Mouse (Mus musculus) layer of hippocampus, adult 6 months (tissue): ENCODE results near the gene Glmp. TPM values are rescaled to one million over a fixed set of nuclear protein-coding genes. Genes with fewer than 3 reads are reported as not detected.

Experiments used
- long read RNA-seq, 2 experiments: library from polyadenylated mRNA; unstranded; transcript quantifications; one replicate each; pipeline ENCODE4 v2.0.0; 2019 to 2020
- polyA plus RNA-seq: library from polyadenylated mRNA; unstranded; fragments of <200 nt; fragmentation: Nextera tagmentation; gene quantifications from 2 replicates; pipeline ENCODE4 v1.2.3, GENCODE M21; 2021

The Glmp gene
- polyA plus RNA-seq, result 180 and 195 TPM in 2 replicates
- long read RNA-seq, experiment 1, full-length matches to known transcripts, result 144 of 151 reads
- long read RNA-seq, experiment 1, partial matches to known transcripts, result 3 of 151 reads
- long read RNA-seq, experiment 1, other reads (novel, unspliced or antisense), result 4 of 151 reads
- long read RNA-seq, experiment 2, full-length matches to known transcripts, result 330 of 356 reads
- long read RNA-seq, experiment 2, partial matches to known transcripts, result 1 of 356 reads
- long read RNA-seq, experiment 2, other reads (novel, unspliced or antisense), result 25 of 356 reads

GRCm38 (mm10) chr3:88324951-88325405 lies at the start of gene Glmp:
Gene Glmp, plus strand, starts transcription at chr3:88325023.

GRCm38 (mm10) chr3:88287110-88287509 lies 37.7 kb upstream of the Glmp start, which contains the start of gene Gm38392:
Gene Gm38392, minus strand, starts transcription at chr3:88287210.

GRCm38 (mm10) chr3:88296561-88297318 lies 28.1 kb upstream of the Glmp start, which contains the start of the genes Tsacc and Cct3:
Gene Tsacc, minus strand, starts transcription at chr3:88296999.
Gene Cct3, plus strand, starts transcription at chr3:88297116.

GRCm38 (mm10) chr3:88336058-88337013 lies 11.5 kb downstream of the Glmp start, which contains the start of the genes Tmem79 and Smg5:
Gene Tmem79, minus strand, starts transcription at chr3:88336148.
Gene Smg5, plus strand, starts transcription at chr3:88336260.

GRCm38 (mm10) chr3:88364337-88364736 lies 39.5 kb downstream of the Glmp start, which contains the start of gene Paqr6:
Gene Paqr6, plus strand, starts transcription at chr3:88364584.

GRCm38 (mm10) chr3:88372643-88373042 lies 47.8 kb downstream of the Glmp start, which contains the start of gene Bglap3:
Gene Bglap3, minus strand, starts transcription at chr3:88372743.

GRCm38 (mm10) chr3:88378599-88378998 lies 53.8 kb downstream of the Glmp start, which contains the start of gene Bglap2:
Gene Bglap2, minus strand, starts transcription at chr3:88378699.

Other genes with a start within 250 kb of the Glmp start
- not detected in 2 replicates for gene Ttc24, start 246.7 kb upstream of the Glmp start, polyA plus RNA-seq
- 0.15 and 0.16 TPM in 2 replicates for gene Iqgap3, start 243.1 kb upstream of the Glmp start, polyA plus RNA-seq
- gene Mef2d, start 182.7 kb upstream of the Glmp start, polyA plus RNA-seq, result 62.2 and 79.5 TPM in 2 replicates
- gene Rhbg, start 70.3 kb upstream of the Glmp start, polyA plus RNA-seq, result 0.11 TPM in 1 of 2 replicates, not detected in the other
- gene Gm38392, start 37.8 kb upstream of the Glmp start, polyA plus RNA-seq, result 0.10 TPM in 1 of 2 replicates, not detected in the other
- gene Tsacc, start 28.0 kb upstream of the Glmp start, polyA plus RNA-seq, result 3.9 and 4.6 TPM in 2 replicates
- gene Cct3, start 27.9 kb upstream of the Glmp start, polyA plus RNA-seq, result 205 and 208 TPM in 2 replicates
- gene Tmem79, start 11.1 kb downstream of the Glmp start, polyA plus RNA-seq, result 0.83 and 0.92 TPM in 2 replicates
- 5.1 and 6.5 TPM in 2 replicates for gene Smg5, start 11.2 kb downstream of the Glmp start, polyA plus RNA-seq
- gene Paqr6, start 39.6 kb downstream of the Glmp start, polyA plus RNA-seq, result 18.9 and 21.1 TPM in 2 replicates
- gene Bglap3, start 47.7 kb downstream of the Glmp start, polyA plus RNA-seq, result not detected in 2 replicates
- gene Bglap2, start 53.7 kb downstream of the Glmp start, polyA plus RNA-seq, result not detected in 2 replicates
- 0.48 TPM in 1 of 2 replicates, not detected in the other for gene Bglap, start 59.4 kb downstream of the Glmp start, polyA plus RNA-seq
- 6.6 and 7.3 TPM in 2 replicates for gene Pmf1, start 85.3 kb downstream of the Glmp start, polyA plus RNA-seq
- gene Slc25a44, start 100.1 kb downstream of the Glmp start, polyA plus RNA-seq, result 40.4 and 41.6 TPM in 2 replicates
- gene Sema4a, start 136.2 kb downstream of the Glmp start, polyA plus RNA-seq, result 9.7 and 10.8 TPM in 2 replicates
- 38.9 and 42.1 TPM in 2 replicates for gene Lmna, start 184.9 kb downstream of the Glmp start, polyA plus RNA-seq
- gene Mex3a, start 207.4 kb downstream of the Glmp start, polyA plus RNA-seq, result 0.19 and 0.24 TPM in 2 replicates
- 0.14 TPM in 1 of 2 replicates, not detected in the other for gene Rab25, start 223.3 kb downstream of the Glmp start, polyA plus RNA-seq
- gene Lamtor2, start 228.1 kb downstream of the Glmp start, polyA plus RNA-seq, result 126 and 151 TPM in 2 replicates
- 12.7 and 13.2 TPM in 2 replicates for gene Ubqln4, start 228.7 kb downstream of the Glmp start, polyA plus RNA-seq